Mouse (Mus musculus) liver, embryonic 14.5 days (tissue): Measurements from ENCODE around the gene Nr3c2. TPM values are rescaled to one million over a fixed set of nuclear protein-coding genes. Genes with fewer than 3 reads are reported as not detected.
A peak's percentile ranks its signal among the peaks of the same experiment; 100 is the strongest.

Experiments used
- ATAC-seq: fragments of 200-750 bp; cut with Nextera tagmentation; 2 replicates; pipeline ENCODE4 v1.8.0; 2017; ENCODE audit warnings: moderate number of reproducible peaks, mild to moderate bottlenecking, moderate library complexity; ENCODE audit not compliant: insufficient read depth
- DNase-seq, 3 experiments: peaks; one replicate each; pipeline ENCODE4 v3.0.0-alpha.2; 2012 to 2013; ENCODE audit warnings: low read depth in 3 of 3, low spot score in 3 of 3
- H3K27ac ChIP-seq: fragments of 300-500 bp; sonication (generic); 2 replicates; pipeline ENCODE4 v1.5.1; 2014; ENCODE audit warnings: moderate library complexity, mild to moderate bottlenecking, control low read depth, inconsistent platforms
- H3K27me3 ChIP-seq: fragments of 300-500 bp; sonication (generic); 2 replicates; pipeline ENCODE4 v1.6.1; 2014; ENCODE audit warnings: mild to moderate bottlenecking, low read length, moderate library complexity; ENCODE audit not compliant: control insufficient read depth, insufficient read depth
- H3K36me3 ChIP-seq: fragments of 300-500 bp; sonication (generic); replicated peaks from 2 replicates; pipeline ENCODE4 v1.6.1; 2014; ENCODE audit warnings: low read depth; ENCODE audit not compliant: control insufficient read depth, insufficient read depth
- H3K4me1 ChIP-seq, 2 experiments: fragments of 200-500 bp in 1 of 2; fragments of 300-500 bp in 1 of 2; sonication (generic) in 1 of 2; replicated peaks; 2 replicates each; pipeline ENCODE4 v1.6.1; 2012 to 2014; ENCODE audit warnings: antibody characterized with exemption in 1 of 2, inconsistent platforms in 1 of 2, low read length in 1 of 2; ENCODE audit not compliant: control insufficient read depth in 2 of 2, insufficient read depth in 2 of 2
- H3K4me2 ChIP-seq: fragments of 300-500 bp; sonication (generic); 2 replicates; pipeline ENCODE4 v1.6.1; 2014; ENCODE audit warnings: low read depth, mild to moderate bottlenecking, control low read depth, moderate library complexity
- H3K4me3 ChIP-seq, 2 experiments: fragments of 200-500 bp in 1 of 2; fragments of 300-500 bp in 1 of 2; sonication (generic) in 1 of 2; 2 replicates each; pipeline ENCODE4 v1.5.1; 2012 to 2014; ENCODE audit warnings: low read depth in 2 of 2, low read length in 2 of 2, mild to moderate bottlenecking in 2 of 2, control low read depth in 1 of 2, inconsistent platforms in 1 of 2, moderate library complexity in 1 of 2; ENCODE audit not compliant: insufficient read depth in 1 of 2
- H3K9ac ChIP-seq: fragments of 300-500 bp; sonication (generic); replicated peaks from 2 replicates; pipeline ENCODE4 v1.6.1; 2014; ENCODE audit warnings: mild to moderate bottlenecking, control low read depth, moderate library complexity
- H3K9me3 ChIP-seq: fragments of 300-500 bp; sonication (generic); 2 replicates; pipeline ENCODE4 v1.6.1; 2016; ENCODE audit warnings: low read length, mixed read lengths; ENCODE audit not compliant: control insufficient read depth
- CTCF ChIP-seq: IDR thresholded peaks from 2 replicates; pipeline ENCODE4 v1.5.1; 2016; ENCODE audit warnings: antibody characterized with exemption, low read depth, control low read depth
- EP300 ChIP-seq: IDR thresholded peaks from 2 replicates; pipeline ENCODE4 v1.6.1; 2016; ENCODE audit warnings: antibody characterized with exemption, low read depth
- WGBS: fragments of 180-500 bp; shearing (Covaris S2); extraction: QIAGEN DNeasy Blood & Tissue Kit; methylation state at CpG from one replicate; pipeline ENCODE4 v1.1.7; 2014; ENCODE audit not compliant: insufficient replicate concordance; 5-methylcytosine and 5-hydroxymethylcytosine counted together
- polyA plus RNA-seq, 2 experiments: library from polyadenylated mRNA; depleted of rRNA in 1 of 2; stranded (reverse) in 1 of 2; unstranded in 1 of 2; fragments of >200 nt; fragmentation: Nextera tagmentation in 1 of 2; extraction: Ambion mirVana in 1 of 2; gene quantifications; 2 replicates each; pipeline versions ENCODE4 v1.2.1 to v1.2.3; 2012 to 2014

Nr3c2 gene
- polyA plus RNA-seq, 2 experiments: 0.30 to 0.99 TPM

GRCm38 (mm10) chr8:77044849-77045248 is 145.6 kb downstream of the Nr3c2 start:
- Histone ChIP-seq H3K27ac (no peak overlapping the region; the same call in 1 of the 2 replicates), H3K4me3 (no peak overlapping the region), H3K9ac (no peak overlapping the region), H3K9me3 (no peaks in the 10 kb centered on the region), H3K36me3 (no peaks in the 10 kb centered on the region), H3K4me2 (peak overlapping the region; percentile 18), H3K27me3 (no peaks in the 10 kb centered on the region), H3K4me1 (peaks cover 3 to 15% of the 10 kb centered on the region in 2 experiments; a peak in 3 of 4 replicates)
- ATAC-seq: peak; percentile 99
- 15% methylated on average over 12 of the region's 12 CpGs for WGBS
- TF ChIP-seq CTCF: no peak
- TF ChIP-seq EP300: peak; percentile 91
- DNase-seq: peak; percentile 51 to 66 (median 65)

- ATAC-seq: no peak
- no peaks in the 10 kb centered on the region for H3K27me3 ChIP-seq
- no peaks in the 10 kb centered on the region for H3K36me3 ChIP-seq
- H3K4me2 ChIP-seq: no peak overlapping the region
- TF ChIP-seq CTCF: no peak
- TF ChIP-seq EP300: no peak
- H3K4me1 ChIP-seq: peaks cover 3 to 15% of the 10 kb centered on the region in 2 experiments; a peak in 3 of 4 replicates
- no peak overlapping the region for H3K27ac ChIP-seq
- no peak overlapping the region for H3K4me3 ChIP-seq
- no peak for DNase-seq
- no peaks in the 10 kb centered on the region for H3K9me3 ChIP-seq
- 72% methylated on average over 1 of the region's 1 CpGs for WGBS
- no peak overlapping the region for H3K9ac ChIP-seq
Measured at GRCm38 (mm10) chr8:77045711-77046110, 146.5 kb downstream of the Nr3c2 start.

GRCm38 (mm10) chr8:77046217-77046616 is 147.0 kb downstream of the Nr3c2 start:
- 77% methylated on average over 5 of the region's 5 CpGs for WGBS

GRCm38 (mm10) chr8:77046731-77047130 is 147.5 kb downstream of the Nr3c2 start:
- Histone ChIP-seq H3K4me2 (no peak overlapping the region), H3K4me3 (no peak overlapping the region), H3K36me3 (no peaks in the 10 kb centered on the region), H3K9ac (no peak overlapping the region), H3K9me3 (no peaks in the 10 kb centered on the region), H3K27ac (no peak overlapping the region), H3K4me1 (peaks cover 3 to 15% of the 10 kb centered on the region in 2 experiments; a peak in 3 of 4 replicates), H3K27me3 (no peaks in the 10 kb centered on the region)
- ATAC-seq (no peak), DNase-seq (no peak)
- TF ChIP-seq CTCF: no peak
- no peak for TF ChIP-seq EP300
- 27% methylated on average over 3 of the region's 3 CpGs for WGBS

More at GRCm38 (mm10) chr8:77046217-77046616, 147.0 kb downstream of the Nr3c2 start:
- TF ChIP-seq CTCF (no peak), EP300 (no peak)
- Histone ChIP-seq H3K27ac (no peak overlapping the region), H3K9me3 (no peaks in the 10 kb centered on the region), H3K9ac (no peak overlapping the region), H3K36me3 (no peaks in the 10 kb centered on the region), H3K27me3 (no peaks in the 10 kb centered on the region), H3K4me3 (no peak overlapping the region), H3K4me1 (peaks cover 3 to 15% of the 10 kb centered on the region in 2 experiments; a peak in 3 of 4 replicates), H3K4me2 (no peak overlapping the region)
- ATAC-seq (no peak), DNase-seq (no peak)

- Histone ChIP-seq H3K4me2 (no peak overlapping the region), H3K36me3 (no peaks in the 10 kb centered on the region), H3K9ac (no peak overlapping the region), H3K27ac (no peak overlapping the region), H3K4me3 (no peak overlapping the region), H3K4me1 (peaks cover 0 to 3% of the 10 kb centered on the region in 2 experiments; a peak in 1 of 4 replicates), H3K27me3 (no peaks in the 10 kb centered on the region), H3K9me3 (no peaks in the 10 kb centered on the region)
- TF ChIP-seq CTCF: no peak
- TF ChIP-seq EP300: no peak
- DNase-seq: no peak
- WGBS: 77% methylated on average over 10 of the region's 10 CpGs
- ATAC-seq: no peak
Measured at GRCm38 (mm10) chr8:77051399-77052275, 152.4 kb downstream of the Nr3c2 start.
